In genomic region chr6:29528561-29529443, GRCm38 (mm10) we compare ENCODE assay signal across 10 mouse cellular contexts. TPM values are rescaled to one million over a fixed set of nuclear protein-coding genes. Genes with fewer than 3 reads are reported as not detected.
DNase-seq lines count a peak whose midpoint lies in the region; ATAC-seq and TF ChIP-seq lines count a peak whose summit lies in the region.
"Had no signal": no experiment of that assay in that cellular context is flagged by ENCODE, and none has a peak within 500 bp of the region (broad histone marks: within the 10 kb centered on the region; RNA-seq: fewer than 3 reads in every experiment).

No protein-coding gene starts in this region.

- TF ChIP-seq EP300 in stomach, postnatal 0 days (optimal IDR thresholded peaks at IDR 0.05), result no peak

- H3K4me1 ChIP-seq in neural tube, embryonic 15.5 days, result peaks cover 24% of the 10 kb centered on the region
- H3K4me1 ChIP-seq in embryonic facial prominence, embryonic 13.5 days, result peaks cover 38% of the 10 kb centered on the region
- H3K4me1 ChIP-seq in liver, embryonic 15.5 days (replicated peaks), result peaks cover 15% of the 10 kb centered on the region
- H3K4me1 ChIP-seq in stomach, postnatal 0 days (replicated peaks; ENCODE audit: control insufficient read depth, insufficient read depth), result peaks cover 7% of the 10 kb centered on the region

- TF ChIP-seq CTCF in stomach, postnatal 0 days (IDR thresholded peaks at IDR 0.05; ENCODE audit: low read depth), result no peak

- no peak for DNase-seq in neural tube, embryonic 10.5 days (ENCODE audit: extremely low spot score, low spot score)
- no peak for DNase-seq in stomach, postnatal 0 days (ENCODE audit: low spot score)
- no peak for DNase-seq in right cerebral cortex, adult 18-20 months
- DNase-seq in frontal cortex, adult 2 months (ENCODE audit: extremely low spot score in 1 of 2, low spot score in 1 of 2), result no peak
- DNase-seq in layer of hippocampus, postnatal 14 days (ENCODE audit: low spot score in 2 of 2), result no peak

- WGBS in neural tube, embryonic 15.5 days, result 32% methylated on average over 13 of the region's 13 CpGs
- WGBS in embryonic facial prominence, embryonic 13.5 days, result 20% methylated on average over 13 of the region's 13 CpGs
- 13% methylated on average over 13 of the region's 13 CpGs for WGBS in liver, embryonic 15.5 days (ENCODE audit: insufficient replicate concordance)
- 28% methylated on average over 13 of the region's 13 CpGs for WGBS in stomach, postnatal 0 days

- 0 out of 2 replicates have a peak overlapping the region, but pooled peaks have one; percentile 92 for H3K4me2 ChIP-seq in neural tube, embryonic 15.5 days
- peak overlapping the region; percentile 98 for H3K4me2 ChIP-seq in embryonic facial prominence, embryonic 13.5 days
- peak overlapping the region; percentile 74 for H3K4me2 ChIP-seq in liver, embryonic 15.5 days
- H3K4me2 ChIP-seq in stomach, postnatal 0 days (replicated peaks; ENCODE audit: low read depth), result peak overlapping the region; percentile 98

- no peak overlapping the region for H3K9ac ChIP-seq in neural tube, embryonic 15.5 days (replicated peaks)
- H3K9ac ChIP-seq in embryonic facial prominence, embryonic 13.5 days, result no peak overlapping the region
- H3K9ac ChIP-seq in liver, embryonic 15.5 days, result no peak overlapping the region
- no peak overlapping the region for H3K9ac ChIP-seq in stomach, postnatal 0 days (ENCODE audit: low read length)

- no peaks in the 10 kb centered on the region for H3K9me3 ChIP-seq in neural tube, embryonic 15.5 days (replicated peaks)
- no peaks in the 10 kb centered on the region for H3K9me3 ChIP-seq in embryonic facial prominence, embryonic 13.5 days
- no peaks in the 10 kb centered on the region for H3K9me3 ChIP-seq in liver, embryonic 15.5 days (replicated peaks)
- H3K9me3 ChIP-seq in stomach, postnatal 0 days (ENCODE audit: control insufficient read depth, low read length), result no peaks in the 10 kb centered on the region

- H3K27ac ChIP-seq in neural tube, embryonic 15.5 days (replicated peaks), result no peak overlapping the region
- H3K27ac ChIP-seq in embryonic facial prominence, embryonic 13.5 days, result no peak overlapping the region
- no peak overlapping the region for H3K27ac ChIP-seq in liver, embryonic 15.5 days (replicated peaks)
- no peak overlapping the region for H3K27ac ChIP-seq in stomach, postnatal 0 days (replicated peaks)

- peaks cover 60% of the 10 kb centered on the region for H3K27me3 ChIP-seq in neural tube, embryonic 15.5 days (replicated peaks)
- H3K27me3 ChIP-seq in embryonic facial prominence, embryonic 13.5 days, result peaks cover 56% of the 10 kb centered on the region
- H3K27me3 ChIP-seq in liver, embryonic 15.5 days, result peaks cover 73% of the 10 kb centered on the region
- no peaks in the 10 kb centered on the region for H3K27me3 ChIP-seq in stomach, postnatal 0 days (ENCODE audit: control insufficient read depth, insufficient read depth, low read length)

- no peak for ATAC-seq in neural tube, embryonic 15.5 days (ENCODE audit: low FRiP score)
- no peak for ATAC-seq in embryonic facial prominence, embryonic 13.5 days (ENCODE audit: insufficient number of reproducible peaks, insufficient read depth, low FRiP score, low TSS enrichment, low read depth)
- peak; percentile 32; the same call in 1 of the 2 replicates for ATAC-seq in liver, embryonic 15.5 days (ENCODE audit: insufficient read depth)
- no peak for ATAC-seq in stomach, postnatal 0 days (ENCODE audit: low FRiP score, low TSS enrichment)

- H3K4me3 ChIP-seq in neural tube, embryonic 15.5 days (replicated peaks), result no peak overlapping the region
- peak overlapping the region; percentile 59 for H3K4me3 ChIP-seq in embryonic facial prominence, embryonic 13.5 days
- H3K4me3 ChIP-seq in liver, embryonic 15.5 days (replicated peaks), result peak overlapping the region; percentile 53
- peak overlapping the region; percentile 63; the same call in 1 of the 2 replicates for H3K4me3 ChIP-seq in stomach, postnatal 0 days (ENCODE audit: low read depth, low read length)

- no peaks in the 10 kb centered on the region for H3K36me3 ChIP-seq in neural tube, embryonic 15.5 days
- no peaks in the 10 kb centered on the region; the same call in 1 of the 2 replicates for H3K36me3 ChIP-seq in embryonic facial prominence, embryonic 13.5 days
- H3K36me3 ChIP-seq in liver, embryonic 15.5 days (replicated peaks), result no peaks in the 10 kb centered on the region
- H3K36me3 ChIP-seq in stomach, postnatal 0 days (ENCODE audit: control insufficient read depth, insufficient read depth, low read length), result no peaks in the 10 kb centered on the region

RNA-seq across cellular contexts. Expression of gene Irf5, which starts 2.4 kb away (rescaled TPM):
- polyA plus RNA-seq in neural tube, embryonic 15.5 days (2015; fragmentation: Nextera tagmentation; extraction: Ambion mirVana), result 2.7 and 4.9 TPM in 2 replicates
- polyA plus RNA-seq in embryonic facial prominence, embryonic 13.5 days (2015; fragmentation: Nextera tagmentation; extraction: Ambion mirVana), result 3.6 and 4.6 TPM in 2 replicates
- 10.7 and 11.5 TPM in 2 replicates for polyA plus RNA-seq in liver, embryonic 15.5 days (2015; fragmentation: Nextera tagmentation; extraction: Ambion mirVana)
- polyA plus RNA-seq in stomach, postnatal 0 days (2015; fragmentation: Nextera tagmentation; extraction: Ambion mirVana), result 9.3 and 11.5 TPM in 2 replicates
- 4.1 and 5.8 TPM in 2 replicates for polyA plus RNA-seq in frontal cortex, adult 2 months (2012; rRNA removed)
- 1 to 10 TPM; 3.5 to 3.7 TPM for total RNA-seq in layer of hippocampus, postnatal 14 days (2021)

RNA-seq across cellular contexts. Expression of gene Kcp, which starts 21.1 kb away (rescaled TPM):
- polyA plus RNA-seq in neural tube, embryonic 15.5 days (2015; fragmentation: Nextera tagmentation; extraction: Ambion mirVana), result 19.0 and 21.5 TPM in 2 replicates
- 37.9 and 44.7 TPM in 2 replicates for polyA plus RNA-seq in embryonic facial prominence, embryonic 13.5 days (2015; fragmentation: Nextera tagmentation; extraction: Ambion mirVana)
- 1.6 and 2.9 TPM in 2 replicates for polyA plus RNA-seq in liver, embryonic 15.5 days (2015; fragmentation: Nextera tagmentation; extraction: Ambion mirVana)
- 3.8 and 6.1 TPM in 2 replicates for polyA plus RNA-seq in stomach, postnatal 0 days (2015; fragmentation: Nextera tagmentation; extraction: Ambion mirVana)
- polyA plus RNA-seq in frontal cortex, adult 2 months (2012; rRNA removed), result 5.7 and 5.8 TPM in 2 replicates
- total RNA-seq in layer of hippocampus, postnatal 14 days (2021), result 1 to 10 TPM; 6.8 to 7.5 TPM

RNA-seq across cellular contexts. Expression of gene Atp6v1fnb, which starts 57.6 kb away (rescaled TPM):
- polyA plus RNA-seq in neural tube, embryonic 15.5 days (2015; fragmentation: Nextera tagmentation; extraction: Ambion mirVana), result 0.40 and 0.68 TPM in 2 replicates
- 0.32 TPM in 1 of 2 replicates, not detected in the other for polyA plus RNA-seq in embryonic facial prominence, embryonic 13.5 days (2015; fragmentation: Nextera tagmentation; extraction: Ambion mirVana)
- polyA plus RNA-seq in liver, embryonic 15.5 days (2015; fragmentation: Nextera tagmentation; extraction: Ambion mirVana), result not detected in 2 replicates
- polyA plus RNA-seq in stomach, postnatal 0 days (2015; fragmentation: Nextera tagmentation; extraction: Ambion mirVana), result not detected in 2 replicates
- 0.29 TPM in 1 of 2 replicates, not detected in the other for polyA plus RNA-seq in frontal cortex, adult 2 months (2012; rRNA removed)
- under 1 TPM in 1 of 2 experiments, not detected in 1; 0.85 TPM for total RNA-seq in layer of hippocampus, postnatal 14 days (2021)
- polyA plus RNA-seq: embryonic facial prominence, embryonic 11.5 days; limb, embryonic 14.5 days had no signal
